Mouse (Mus musculus) left cerebral cortex, postnatal 14 days (tissue): Measurements from ENCODE around the gene D430042O09Rik. TPM values are rescaled to one million over a fixed set of nuclear protein-coding genes. Genes with fewer than 3 reads are reported as not detected.
A peak's percentile ranks its signal among the peaks of the same experiment; 100 is the strongest.
"Not testable (repeated sequence)": the region's sequence is repeated elsewhere in the genome, so short reads cannot be mapped to it uniquely, and the experiment has no call there.

ENCODE experiments used
- DNase-seq, 2 experiments: peaks; one replicate each; pipeline ENCODE4 v3.0.0; 2021 to 2022; ENCODE audit warnings: low spot score in 2 of 2, mixed read lengths in 1 of 2
- intact Hi-C: fragments of 180-260 bp; cut with DNase I; formaldehyde crosslinking; loops from one replicate; pipeline ENCODE4 v1.15.1; 2025
- long read RNA-seq, 2 experiments: library from polyadenylated mRNA; stranded (forward); transcript quantifications; one replicate each; pipeline ENCODE4 v2.0.0; 2021
- total RNA-seq, 2 experiments: library from RNA; stranded (reverse); gene quantifications; 2 replicates each; pipeline ENCODE4 v1.2.3; 2021

The D430042O09Rik gene
- total RNA-seq: 10 to 100 TPM; 18.5 to 24.4 TPM
- long read RNA-seq, experiment 1, full-length matches to known transcripts: 2 of 4 reads
- long read RNA-seq, experiment 1, partial matches to known transcripts: 1 of 4 reads
- long read RNA-seq, experiment 1, other reads (novel, unspliced or antisense): 1 of 4 reads
- long read RNA-seq, experiment 2, full-length matches to known transcripts: 2 of 7 reads
- long read RNA-seq, experiment 2, partial matches to known transcripts: 4 of 7 reads
- long read RNA-seq, experiment 2, other reads (novel, unspliced or antisense): 1 of 7 reads

DNA sequence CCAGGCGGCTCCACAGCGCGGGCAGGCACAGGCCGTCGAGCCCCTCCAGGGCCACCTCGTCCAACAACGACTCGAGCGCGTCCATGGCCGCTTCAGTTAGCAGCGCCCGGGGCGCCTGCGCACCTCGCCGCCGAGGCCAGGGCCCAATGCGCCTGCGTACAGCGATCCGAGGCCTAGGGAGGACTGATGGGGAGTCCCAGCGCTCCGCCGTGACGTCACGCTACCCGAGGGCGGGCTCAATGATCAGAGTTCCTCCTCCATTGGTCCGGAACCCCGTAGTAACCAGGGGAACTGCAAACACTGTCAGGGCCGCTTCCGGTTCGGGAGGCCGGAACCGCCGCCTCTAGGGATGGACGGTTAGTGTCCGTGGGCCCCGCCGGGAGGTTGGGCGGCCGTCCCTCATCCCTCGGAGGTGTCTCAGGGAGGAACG is at the start of gene D430042O09Rik, which contains the start of gene Gtf3c1:
Gene D430042O09Rik (plus strand): TSS at position 296 of the 430 bp plus-strand sequence.
Gene Gtf3c1 (minus strand): TSS at position 188 of the 430 bp plus-strand sequence.
- intact Hi-C loops: no loop called here
- peak; percentile 99 to 100 for DNase-seq

GRCm38 (mm10) chr7:125663654-125664053 is 44.0 kb upstream of the D430042O09Rik start:
- no peak for DNase-seq
- intact Hi-C loops: no loop called here

- DNase-seq: no peak
- intact Hi-C loops: no loop called here
Measured at GRCm38 (mm10) chr7:125670865-125671264, 36.8 kb upstream of the D430042O09Rik start.

- intact Hi-C loops: no loop called here
- no peak for DNase-seq
Measured at GRCm38 (mm10) chr7:125671396-125671795, 36.3 kb upstream of the D430042O09Rik start.

GRCm38 (mm10) chr7:125674916-125675315 is 32.8 kb upstream of the D430042O09Rik start:
- DNase-seq: peak; percentile 25 to 64
- intact Hi-C loops: loop anchor here (5.0 kb wide), 1 partner anchor 417 kb away; no protein-coding TSS in a partner anchor

GRCm38 (mm10) chr7:125678756-125679155 is 28.9 kb upstream of the D430042O09Rik start:
- DNase-seq: no peak
- intact Hi-C loops: loop anchor here (5.0 kb wide), 1 partner anchor 414 kb away; no protein-coding TSS in a partner anchor

GRCm38 (mm10) chr7:125679936-125680335 is 27.8 kb upstream of the D430042O09Rik start:
- no peak for DNase-seq
- intact Hi-C loops: loop anchor here (5.0 kb wide), 1 partner anchor 412 kb away; no protein-coding TSS in a partner anchor

DNA sequence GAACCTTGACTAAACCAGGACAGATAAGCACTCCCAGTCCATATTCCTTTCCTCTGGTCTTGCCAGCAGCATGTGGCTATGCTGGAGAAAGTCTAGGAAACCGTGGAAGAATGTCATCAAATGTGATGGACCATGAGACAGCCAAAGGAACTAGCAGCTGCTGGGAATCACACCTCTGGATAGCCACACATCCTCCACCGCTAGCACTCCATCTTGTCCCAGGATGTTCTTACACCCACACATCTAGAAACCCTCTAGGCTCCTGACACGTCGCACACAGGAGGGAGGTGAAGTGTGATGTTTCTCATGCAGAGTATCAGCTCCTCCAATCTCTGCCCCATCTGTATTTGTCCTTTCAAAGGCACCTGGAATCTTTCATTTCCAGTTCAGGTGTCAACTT is 17.2 kb upstream of the D430042O09Rik start:
- DNase-seq: peak; percentile 18 to 68

GRCm38 (mm10) chr7:125694056-125694455 is 13.6 kb upstream of the D430042O09Rik start:
- intact Hi-C loops: no loop called here
- peak; percentile 59 to 73 for DNase-seq

More for the DNA sequence above, 17.2 kb upstream of the D430042O09Rik start:
- intact Hi-C loops: no loop called here

- intact Hi-C loops: no loop called here
- DNase-seq: no peak
Measured at GRCm38 (mm10) chr7:125702791-125703190, 4.9 kb upstream of the D430042O09Rik start.

DNA sequence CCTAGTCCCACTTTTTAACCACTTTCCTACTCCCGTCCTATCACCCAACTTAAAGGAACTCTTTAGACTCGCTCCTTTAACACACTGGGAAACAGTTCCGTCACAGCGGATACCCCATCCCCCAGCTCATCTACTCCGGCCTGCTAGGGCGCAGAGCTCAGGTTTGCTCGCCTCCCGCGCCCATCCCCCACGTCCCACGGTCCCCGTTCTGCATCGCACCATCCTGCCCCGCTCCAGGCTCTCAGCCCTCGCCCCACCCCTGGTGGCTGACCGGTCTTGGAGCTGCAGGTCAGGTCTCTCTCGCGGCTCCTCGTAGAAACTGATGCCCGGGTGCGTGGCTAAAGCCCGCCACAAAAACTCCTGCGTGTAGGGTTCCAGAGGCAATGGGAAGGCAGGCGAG is 502 bp upstream of the D430042O09Rik start:
- peak; percentile 44 to 47 for DNase-seq
- intact Hi-C loops: no loop called here

GRCm38 (mm10) chr7:125708100-125708499 is 412 bp downstream of the D430042O09Rik start:
- intact Hi-C loops: no loop called here
- no peak for DNase-seq

DNA sequence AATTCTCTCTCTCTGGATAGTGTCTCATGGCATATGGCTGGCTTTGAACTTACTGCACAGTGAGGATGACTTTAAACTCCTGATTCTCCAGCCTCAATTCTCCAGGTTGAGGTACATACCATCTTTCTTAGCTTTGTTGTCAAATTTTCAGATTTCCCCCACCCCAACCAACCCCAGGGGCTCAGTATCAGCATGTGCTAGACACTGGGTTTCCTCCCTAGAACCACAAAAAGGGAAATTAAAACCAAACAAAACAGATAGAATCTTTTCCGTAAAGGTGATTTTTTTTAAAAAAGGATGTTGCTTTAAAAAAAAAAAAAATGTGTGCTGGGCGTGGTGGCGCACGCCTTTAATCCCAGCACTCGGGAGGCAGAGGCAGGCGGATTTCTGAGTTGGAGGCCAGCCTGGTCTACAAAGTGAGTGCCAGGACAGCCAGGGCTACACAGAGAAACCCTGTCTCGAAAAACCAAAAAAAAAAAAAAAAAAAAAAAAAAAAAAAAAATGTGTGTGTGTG is 5.9 kb downstream of the D430042O09Rik start:
- intact Hi-C loops, DNase-seq: not testable (repeated sequence)

- intact Hi-C loops: no loop called here
- DNase-seq: no peak
Measured at GRCm38 (mm10) chr7:125714803-125715202, 7.1 kb downstream of the D430042O09Rik start.

- DNase-seq: no peak
- intact Hi-C loops: no loop called here
Measured at GRCm38 (mm10) chr7:125716724-125717123, 9.0 kb downstream of the D430042O09Rik start.

- no peak for DNase-seq
Measured at GRCm38 (mm10) chr7:125717612-125718011, 9.9 kb downstream of the D430042O09Rik start.

GRCm38 (mm10) chr7:125720370-125720769 is 12.7 kb downstream of the D430042O09Rik start:
- DNase-seq: peak in 1 of 2 experiments; percentile 10
- intact Hi-C loops: no loop called here

More at GRCm38 (mm10) chr7:125717612-125718011, 9.9 kb downstream of the D430042O09Rik start:
- intact Hi-C loops: no loop called here

- intact Hi-C loops: no loop called here
- DNase-seq: no peak
Measured at GRCm38 (mm10) chr7:125721033-125721432, 13.3 kb downstream of the D430042O09Rik start.

DNA sequence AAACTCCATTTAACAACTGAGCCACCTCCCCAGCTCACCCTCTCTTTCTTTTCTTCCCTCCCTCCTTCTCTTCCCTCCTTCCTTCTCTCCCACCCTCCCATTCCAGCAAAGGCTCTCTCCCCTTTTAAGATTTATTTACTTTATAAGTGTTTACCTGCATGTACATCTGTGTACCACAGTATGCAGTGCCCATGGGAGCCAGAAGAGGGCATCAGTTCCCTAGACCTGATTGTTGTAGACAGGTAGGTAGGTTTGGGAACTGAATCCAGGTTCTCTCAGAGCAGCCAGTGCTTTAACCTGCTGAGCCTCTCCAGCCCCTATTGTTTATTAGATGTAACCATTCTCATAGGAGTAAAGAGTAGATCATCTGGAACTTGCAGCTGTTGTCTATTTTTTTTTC is 14.4 kb downstream of the D430042O09Rik start:
- intact Hi-C loops: no loop called here
- no peak for DNase-seq

DNA sequence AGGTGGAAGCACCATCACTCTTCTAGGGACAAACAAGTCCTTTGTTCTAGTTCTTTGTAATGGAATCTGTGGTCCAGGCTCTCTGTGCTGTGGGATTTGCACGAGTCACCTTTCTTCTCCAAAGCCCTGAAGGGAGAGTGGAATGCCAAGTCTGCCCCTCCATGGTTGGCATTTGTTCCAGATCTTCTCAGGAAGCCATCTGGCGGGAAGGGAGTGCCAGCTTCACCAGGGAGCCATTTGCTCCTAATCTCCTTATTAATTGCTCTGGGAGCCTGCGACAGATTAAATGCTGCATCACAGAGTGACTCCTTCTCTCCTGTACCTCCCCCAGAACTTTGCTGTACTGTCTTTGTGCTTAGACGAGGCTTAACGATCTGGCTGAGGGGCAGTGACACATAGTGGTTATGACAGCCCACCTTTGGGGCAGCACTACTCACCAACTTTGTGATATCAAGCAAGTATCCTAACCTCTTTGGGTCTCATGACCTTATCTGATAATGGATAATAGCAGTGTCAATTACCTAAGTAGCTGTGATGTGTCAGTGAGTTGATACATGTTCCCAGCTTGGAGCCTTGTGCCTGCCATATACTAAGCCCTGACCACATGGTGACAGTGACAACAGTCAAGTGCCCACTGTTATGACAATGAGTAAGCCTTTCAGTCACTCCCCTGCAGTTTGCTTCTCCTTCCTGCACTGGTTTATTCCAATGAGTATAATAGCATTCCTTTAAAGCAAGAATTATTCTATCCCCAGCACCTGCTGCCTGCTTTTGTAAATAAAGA is 15.7 kb downstream of the D430042O09Rik start:
- no peak for DNase-seq
- intact Hi-C loops: no loop called here
